Mouse (Mus musculus) thymus, adult 18-20 months (tissue): ENCODE results near the gene Optc.

Experiments
- DNase-seq, 2 experiments: peaks; one replicate each; pipeline ENCODE4 v3.0.0; 2022; ENCODE audit warnings: mixed read lengths in 2 of 2

Optc gene

DNA sequence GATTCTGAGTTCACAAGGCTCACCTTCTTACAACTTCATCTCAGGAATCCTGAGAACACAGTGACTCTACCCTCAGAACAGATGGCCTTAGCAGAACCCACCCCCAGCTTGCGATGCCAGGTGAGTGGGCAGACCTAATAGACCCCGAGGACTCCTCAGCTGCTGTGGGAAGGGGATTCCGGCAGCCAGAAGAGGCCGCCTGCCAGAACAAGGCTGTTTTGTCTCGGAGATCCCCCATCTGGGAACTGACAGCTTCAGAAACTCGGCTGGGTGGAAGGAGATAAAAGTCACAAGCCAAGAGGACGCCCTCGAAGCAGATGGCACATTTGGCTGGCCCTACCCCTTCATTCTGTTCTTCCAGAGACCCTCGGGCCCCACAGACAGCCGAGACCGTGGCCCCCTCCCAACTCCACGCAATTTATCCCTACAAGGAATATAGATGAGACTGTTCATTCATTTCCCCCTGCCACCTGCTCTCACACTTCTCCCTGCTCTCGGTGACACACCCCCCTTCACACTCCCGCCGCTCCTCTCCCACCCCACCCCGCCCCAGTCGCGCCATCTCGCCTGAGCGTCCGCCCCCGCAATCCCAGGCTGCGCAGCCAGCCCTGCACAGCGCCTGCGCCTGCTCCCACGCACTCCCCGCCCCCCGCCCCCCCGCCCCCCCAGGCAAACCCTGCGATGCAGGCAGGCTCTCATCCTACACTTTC lies at the start of gene Optc:
Optc (minus strand) TSS at position 51 of the 710 bp plus-strand sequence.
- no peak for DNase-seq

DNA sequence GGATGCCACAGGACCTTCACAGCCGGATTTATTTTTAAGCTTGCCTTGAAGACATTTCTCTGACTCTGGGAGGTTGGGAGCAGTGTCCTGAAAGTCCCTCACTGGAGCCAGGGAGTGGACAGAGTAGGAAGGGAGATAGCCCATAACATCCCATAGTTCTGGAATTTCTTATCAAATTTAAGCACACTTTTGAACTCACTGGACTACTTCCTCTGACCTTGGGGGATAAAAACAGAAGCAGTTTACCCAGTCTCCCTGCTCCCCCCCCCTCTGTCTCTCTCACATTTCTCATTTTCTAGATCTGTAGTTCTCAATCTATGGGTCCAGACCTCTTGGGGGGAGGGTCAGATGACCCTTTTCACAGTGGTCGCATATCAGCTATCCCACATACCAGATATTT lies 46.2 kb upstream of the Optc start:
- no peak for DNase-seq

GRCm38 (mm10) chr1:133953261-133953742 lies 45.5 kb upstream of the Optc start:
- no peak for DNase-seq

- DNase-seq, result no peak
These were observed 43.8 kb upstream of the Optc start for GRCm38 (mm10) chr1:133951598-133951997.

DNA sequence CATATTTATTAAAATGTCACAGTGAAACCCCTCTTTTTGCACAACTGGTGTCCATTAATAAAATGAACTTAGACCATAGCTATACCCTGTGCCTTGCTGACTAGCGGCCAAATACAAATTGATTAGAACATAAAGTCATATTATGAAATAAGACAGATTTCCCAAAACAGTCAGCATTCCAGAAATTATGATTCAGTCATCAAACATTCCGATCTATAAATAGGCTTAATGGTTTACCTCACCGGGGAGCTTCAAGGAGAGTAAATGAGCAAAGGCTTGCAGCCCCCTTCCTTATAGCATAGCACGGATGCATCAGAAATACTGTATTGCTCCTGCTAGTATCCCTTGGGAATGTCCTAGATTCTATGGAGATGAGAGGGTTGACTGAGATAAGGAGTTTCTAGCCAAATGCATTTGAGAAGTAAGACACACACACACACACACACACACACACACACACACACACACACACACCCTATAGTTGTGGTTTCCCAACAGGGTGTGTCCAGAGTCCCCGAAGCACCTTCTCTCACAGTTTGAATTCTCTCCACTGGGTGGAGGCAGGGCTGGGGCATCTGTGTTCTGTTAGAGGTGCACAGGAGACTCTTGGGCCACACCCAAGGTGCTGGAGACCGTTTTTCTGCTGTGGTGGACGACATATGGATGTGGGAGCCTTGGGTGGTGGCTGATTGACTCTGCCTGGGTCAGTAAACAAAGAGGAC lies 42.4 kb upstream of the Optc start:
- DNase-seq, result no peak

DNA sequence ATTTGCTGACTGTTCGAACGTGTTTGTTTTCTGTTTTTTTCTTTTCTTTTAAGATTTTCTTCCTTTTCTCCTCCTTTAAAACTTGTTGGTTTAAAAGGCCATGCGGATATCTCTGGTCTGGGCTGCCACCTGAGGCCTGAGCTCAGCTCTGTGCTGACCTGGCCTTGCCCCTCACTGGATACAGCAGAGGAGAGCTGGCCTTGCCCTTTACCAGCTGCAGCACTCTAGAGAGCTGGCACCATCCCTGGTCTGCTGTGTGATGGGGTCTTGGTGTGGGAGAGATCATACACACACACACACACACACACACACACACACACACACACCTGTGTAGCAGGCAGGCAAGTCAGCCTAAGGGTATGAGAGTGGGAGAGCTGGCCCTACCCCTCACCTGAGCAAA lies 37.3 kb upstream of the Optc start:
- no peak for DNase-seq

- DNase-seq, result no peak
These were observed 34.1 kb upstream of the Optc start for GRCm38 (mm10) chr1:133941904-133942303.

DNA sequence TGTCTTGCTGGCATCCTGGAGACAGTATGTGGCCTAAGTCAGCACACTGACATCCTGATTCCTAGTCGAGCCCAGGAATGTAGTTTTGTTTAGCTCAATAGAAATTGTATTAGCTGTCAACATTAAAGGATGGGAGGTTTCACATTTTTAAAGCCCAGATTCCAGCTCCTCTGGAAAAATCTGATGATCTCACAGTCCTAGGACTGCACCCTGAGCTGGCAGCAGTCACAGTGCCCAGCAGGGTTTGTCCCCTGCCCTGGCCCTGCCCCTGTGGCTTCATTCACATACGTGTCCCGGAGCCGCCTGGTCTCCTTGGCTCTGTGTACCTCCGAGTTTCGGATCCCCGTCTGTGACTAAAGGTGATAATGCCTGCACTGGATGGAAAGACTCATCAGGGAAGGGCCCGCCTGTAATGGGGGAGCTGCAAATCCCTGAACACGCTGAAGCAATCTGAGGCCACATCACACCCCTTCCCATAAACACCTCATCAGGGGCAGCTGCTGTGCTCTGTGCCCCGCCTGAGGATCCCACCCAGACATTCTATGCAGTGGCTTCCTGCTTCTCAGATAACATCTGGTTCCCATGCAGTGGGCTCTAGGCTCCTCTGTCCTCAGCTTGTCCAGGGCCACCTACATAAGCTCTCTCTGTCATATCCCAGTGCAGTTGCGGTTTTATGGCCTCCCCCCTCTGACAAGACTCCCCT lies 33.5 kb upstream of the Optc start:
- no peak for DNase-seq

DNA sequence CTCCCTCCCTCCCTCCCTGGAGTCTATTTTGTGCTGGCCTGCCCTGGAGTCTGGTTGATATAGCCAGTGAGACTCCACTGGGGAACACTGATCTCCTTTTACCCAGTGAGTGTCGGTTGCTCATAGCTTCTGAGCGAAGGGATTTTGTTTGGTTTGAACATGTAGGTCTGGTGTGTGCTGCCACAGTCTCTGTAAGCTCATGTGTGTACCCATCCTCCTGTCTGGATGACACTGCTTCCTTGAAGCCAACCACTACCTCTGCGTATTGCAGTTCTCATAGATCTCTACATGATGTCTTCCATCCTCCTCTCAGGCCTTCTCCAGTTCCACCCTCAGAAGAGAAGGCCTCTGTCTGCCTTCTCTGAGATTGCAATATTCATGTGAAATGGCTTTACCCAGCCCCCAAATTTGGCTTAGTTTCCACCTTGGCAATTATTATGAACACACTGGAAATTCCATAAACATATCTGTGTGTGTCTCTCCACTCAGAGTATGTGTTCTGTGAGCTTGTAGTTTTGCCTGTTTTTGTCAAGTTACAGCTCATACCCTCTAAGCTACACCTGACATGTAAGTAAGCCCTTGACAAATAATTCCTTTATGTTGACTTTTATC lies 32.8 kb upstream of the Optc start:
- no peak for DNase-seq

- DNase-seq, result no peak
These were observed 31.9 kb upstream of the Optc start for GRCm38 (mm10) chr1:133939708-133940107.

DNA sequence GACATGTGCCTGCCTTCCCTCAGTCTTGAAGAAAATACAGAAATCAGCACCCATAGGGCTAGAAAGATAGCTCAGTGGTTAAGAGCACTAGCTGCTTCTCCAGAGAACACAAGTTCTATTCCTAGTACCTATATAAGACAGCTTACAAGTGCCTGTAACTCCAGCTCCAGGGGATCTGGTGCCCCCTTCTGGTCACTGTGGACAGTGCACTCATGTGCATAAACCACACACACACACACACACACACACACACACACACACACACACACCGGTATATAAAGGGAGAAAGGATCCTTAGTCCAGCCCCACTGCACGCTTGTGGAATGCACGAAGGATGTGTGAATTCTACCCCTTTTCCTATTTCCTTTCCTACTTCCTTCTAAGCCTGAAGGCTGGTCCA lies 28.4 kb upstream of the Optc start:
- DNase-seq, result no peak

GRCm38 (mm10) chr1:133934354-133934963 lies 26.7 kb upstream of the Optc start:
- no peak for DNase-seq

DNA sequence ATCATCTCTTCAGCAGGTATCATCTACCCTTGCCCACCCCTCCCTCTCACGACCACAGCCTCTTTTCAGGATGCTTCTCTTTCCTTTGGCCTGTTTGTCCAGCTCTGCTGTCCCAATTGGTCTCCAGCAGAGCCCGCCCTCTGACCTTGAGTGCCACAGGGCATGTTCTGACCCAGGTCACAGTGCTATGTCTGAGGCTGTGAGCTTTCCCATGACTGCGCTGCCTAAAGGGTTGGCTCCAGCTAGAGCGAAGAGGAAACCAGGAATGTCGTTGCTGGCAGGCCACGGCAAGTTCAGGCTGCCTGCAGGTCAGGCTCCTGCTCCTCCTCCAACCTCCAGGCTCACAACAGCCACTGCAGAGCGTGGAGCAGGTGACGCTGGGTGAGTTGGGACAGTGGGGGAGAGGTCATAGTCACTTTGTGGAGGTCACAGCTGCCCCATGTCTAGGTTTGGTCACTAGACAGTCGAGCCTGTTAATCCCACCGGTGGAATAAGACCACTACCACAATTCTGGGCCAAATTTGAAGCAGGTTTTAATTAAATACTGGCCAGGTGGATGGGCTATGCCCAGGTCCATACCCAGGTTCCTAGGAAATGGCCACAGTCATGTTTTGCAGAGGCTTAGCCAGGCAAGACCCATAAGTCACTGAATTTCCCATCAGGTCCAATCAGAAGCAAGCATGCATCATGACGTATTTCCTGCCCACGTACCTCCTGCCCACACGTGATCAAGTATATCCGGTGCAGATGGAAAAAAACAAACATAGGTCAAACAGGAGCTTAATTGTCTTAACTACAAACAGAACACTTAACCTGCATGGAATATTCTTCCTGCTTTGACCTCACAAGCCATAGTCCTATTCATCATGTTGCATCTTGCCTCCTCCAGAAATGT lies 25.7 kb upstream of the Optc start:
- DNase-seq, result no peak

- DNase-seq, result no peak
These were observed 22.2 kb upstream of the Optc start for GRCm38 (mm10) chr1:133929980-133930379.

GRCm38 (mm10) chr1:133925223-133925622 lies 17.4 kb upstream of the Optc start:
- DNase-seq, result no peak

GRCm38 (mm10) chr1:133924141-133924875 lies 16.5 kb upstream of the Optc start:
- no peak for DNase-seq

DNA sequence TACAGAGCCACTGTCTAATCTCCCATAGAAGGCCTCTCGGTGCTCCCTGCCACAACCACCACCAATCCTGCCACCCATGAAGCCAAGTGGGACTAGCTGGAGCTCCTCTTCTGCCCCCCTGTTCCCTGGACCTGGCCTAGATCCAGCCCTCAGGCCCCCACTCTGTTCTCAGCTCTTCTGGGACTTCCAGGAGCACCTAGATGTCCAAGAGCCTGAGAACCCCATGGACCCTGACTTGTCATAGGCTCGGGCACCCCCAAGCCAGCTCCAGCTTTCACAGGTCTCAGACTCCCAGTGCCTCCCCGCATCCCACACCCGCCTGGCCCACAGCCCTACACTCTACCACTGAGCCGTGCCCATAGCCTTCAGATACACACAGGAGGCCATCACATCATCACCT lies 15.3 kb upstream of the Optc start:
- no peak for DNase-seq

DNA sequence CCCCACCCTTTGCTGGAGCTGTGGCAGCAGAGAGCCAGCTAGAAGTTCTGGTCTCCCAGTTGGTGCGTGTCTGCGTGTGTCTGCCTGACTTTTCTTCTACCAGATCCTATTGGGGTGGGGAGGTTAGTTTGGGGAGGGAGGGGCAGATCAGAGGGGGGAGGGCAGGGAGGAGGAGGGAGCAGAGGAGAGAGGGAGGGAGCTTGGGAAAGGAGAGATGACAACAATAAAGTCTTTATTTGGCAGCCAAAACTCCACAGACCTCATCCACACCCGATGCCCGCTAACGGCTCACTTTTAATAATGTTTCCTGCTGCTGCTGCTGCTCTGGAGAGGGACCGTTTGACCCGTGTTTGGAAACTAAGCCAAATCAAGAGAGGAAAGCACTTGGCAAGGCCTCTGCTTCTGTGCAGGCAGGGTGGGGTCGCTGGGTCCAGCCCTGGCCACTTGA lies 13.5 kb upstream of the Optc start, which contains the start of gene Prelp:
Prelp (minus strand) TSS at position 111 of the 448 bp plus-strand sequence.
- DNase-seq, result no peak

- DNase-seq, result no peak
These were observed 13.1 kb upstream of the Optc start for GRCm38 (mm10) chr1:133920876-133921275.

- no peak for DNase-seq
These were observed 12.6 kb upstream of the Optc start for GRCm38 (mm10) chr1:133920401-133920800.

DNA sequence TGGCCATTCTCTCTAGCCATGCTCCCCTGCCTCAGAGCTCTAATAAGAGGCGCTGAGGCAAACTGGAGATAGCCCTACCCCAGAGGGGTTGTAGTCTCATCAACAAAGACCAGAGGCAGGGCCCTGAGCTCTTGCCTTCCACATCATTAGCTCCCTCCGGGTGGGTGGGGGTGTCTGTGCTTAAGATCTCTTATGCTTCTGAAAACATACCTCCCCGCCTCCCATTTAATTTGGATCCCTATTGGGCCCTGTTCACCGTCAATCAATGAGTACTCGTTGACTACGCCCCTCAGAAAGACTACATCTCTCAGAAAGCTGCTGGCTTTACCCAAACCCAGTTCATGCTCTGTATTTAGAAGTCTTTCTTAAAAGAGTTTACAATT lies 10.3 kb upstream of the Optc start:
- DNase-seq, result no peak
